Mouse (Mus musculus): ENCODE results near the gene Abca8a.

DNA sequence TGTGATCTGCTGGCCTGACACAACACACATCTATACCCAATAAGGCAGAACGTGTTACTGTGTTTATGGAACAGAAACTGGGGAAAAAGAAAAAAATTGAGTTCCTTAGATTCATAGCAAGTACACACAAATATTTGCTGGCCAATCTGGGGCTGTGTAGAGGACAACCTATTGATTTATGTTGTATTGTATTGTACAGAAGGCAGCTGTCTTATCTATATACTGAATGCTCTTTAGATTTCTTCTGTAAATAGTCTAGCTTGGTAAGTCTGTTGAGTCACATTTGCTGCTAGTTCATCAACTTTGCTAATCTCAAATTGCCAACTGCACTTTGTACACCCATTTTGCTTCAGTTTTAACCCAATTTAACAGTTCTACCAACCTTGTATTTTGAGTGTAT, 107.6 kb downstream of the Abca8a start:
- TF ChIP-seq POLR2A (IDR thresholded peaks at IDR 0.05; ENCODE audit: control insufficient read depth, extremely low read depth, insufficient read depth, low read length, poor library complexity) (no peak), CTCF (IDR thresholded peaks at IDR 0.05; ENCODE audit: borderline replicate concordance, control insufficient read depth, extremely low read depth, insufficient read depth, low read length, poor library complexity) (no peak)

Data from thymus, adult 2 months (tissue).